Mouse (Mus musculus) ovary, postnatal 10 days (tissue): ENCODE results near the gene Greb1.

Source experiments
- DNase-seq: peaks from one replicate; pipeline ENCODE4 v3.0.0; 2022; ENCODE audit warnings: low spot score

Greb1 gene

DNA sequence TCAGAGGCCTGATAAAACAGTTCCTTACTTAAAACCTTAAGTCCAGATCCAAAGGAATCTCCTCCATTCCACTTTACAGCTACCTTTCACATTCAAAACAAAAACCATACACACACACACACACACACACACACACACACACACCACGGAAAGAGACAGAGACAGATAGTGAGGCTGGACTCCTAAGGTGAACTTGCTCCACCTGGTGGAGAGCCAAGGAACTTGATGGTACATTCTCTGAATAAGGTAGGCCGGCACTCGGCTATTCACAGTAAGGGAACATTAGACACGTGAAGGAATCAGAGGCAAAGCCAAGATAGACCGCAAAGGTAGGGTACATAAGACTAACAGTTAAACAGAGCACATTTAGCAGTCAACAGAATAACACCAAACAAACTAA lies 4.8 kb upstream of the Greb1 start:
- DNase-seq = peak; percentile 56

DNA sequence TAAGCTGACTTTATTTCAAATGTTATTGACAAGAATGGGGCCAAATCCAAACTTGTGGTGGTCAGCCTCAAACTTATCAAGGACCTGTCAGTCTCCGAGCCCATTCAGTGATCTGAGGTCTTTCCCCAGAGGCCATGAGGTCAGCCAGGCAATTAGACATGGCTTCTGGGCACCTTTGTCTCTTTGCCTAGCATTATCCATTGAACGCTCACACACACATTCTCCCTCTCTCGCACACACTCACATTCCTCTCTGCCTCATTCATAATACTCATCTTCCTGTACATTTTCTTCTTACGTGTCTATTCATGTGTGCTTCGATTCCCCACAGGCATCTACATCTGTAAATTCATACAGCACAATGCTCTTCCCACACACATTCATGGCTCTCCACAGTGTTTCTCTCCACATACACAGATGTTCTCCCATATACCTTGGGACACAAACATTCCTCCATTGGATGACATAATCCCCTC lies 3.3 kb upstream of the Greb1 start:
- DNase-seq = no peak

DNA sequence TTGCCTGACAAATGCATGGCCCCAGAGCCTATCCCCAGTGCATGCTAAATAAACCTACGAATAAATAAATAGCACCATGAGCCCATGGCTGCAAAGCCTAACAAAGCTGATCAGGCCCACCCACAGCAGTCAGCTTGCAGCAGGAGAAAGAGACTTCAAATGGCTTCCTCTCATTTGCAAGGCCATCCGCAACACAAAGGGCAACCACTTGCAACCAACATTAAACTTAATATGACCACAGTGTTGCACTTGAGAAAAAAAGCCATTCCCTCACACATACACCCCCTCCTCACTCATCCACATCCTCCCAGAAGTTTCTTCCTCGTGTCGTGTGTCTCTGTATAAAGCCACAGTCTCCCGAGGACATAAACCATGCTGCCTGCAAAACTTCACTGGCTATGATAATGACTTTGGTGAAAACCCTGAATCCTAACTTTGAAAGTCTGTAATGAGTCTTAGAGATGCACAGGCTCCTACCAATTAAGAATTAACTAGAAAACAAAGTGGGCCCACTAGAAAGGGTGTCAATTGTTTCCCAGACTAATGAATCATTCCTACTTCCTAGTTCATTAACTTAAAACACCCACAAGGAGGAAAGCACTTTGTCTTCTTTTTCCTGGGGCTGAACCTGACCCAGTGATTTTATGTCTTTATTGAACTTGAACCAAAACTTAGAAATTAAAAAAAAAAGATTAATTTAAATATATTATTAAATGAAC lies 2.7 kb upstream of the Greb1 start:
- no peak for DNase-seq

DNA sequence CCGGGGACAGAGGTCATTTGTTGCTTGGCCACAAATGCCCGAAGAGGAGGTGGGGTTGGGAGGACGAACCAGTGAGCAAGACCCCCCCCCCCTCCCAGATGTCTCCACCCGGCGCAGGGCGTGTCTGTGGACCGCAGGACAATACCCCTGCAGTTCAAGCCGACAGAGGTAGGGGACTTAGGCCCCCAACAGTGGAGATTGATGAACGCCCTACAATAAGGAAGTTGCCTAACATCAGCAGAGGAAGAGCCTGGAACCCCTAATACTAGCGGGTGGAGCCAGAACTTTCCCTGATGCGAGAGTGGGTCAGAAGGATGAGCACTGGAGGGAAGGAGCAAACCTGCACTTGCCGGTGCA lies 251 bp upstream of the Greb1 start:
- DNase-seq = no peak

DNA sequence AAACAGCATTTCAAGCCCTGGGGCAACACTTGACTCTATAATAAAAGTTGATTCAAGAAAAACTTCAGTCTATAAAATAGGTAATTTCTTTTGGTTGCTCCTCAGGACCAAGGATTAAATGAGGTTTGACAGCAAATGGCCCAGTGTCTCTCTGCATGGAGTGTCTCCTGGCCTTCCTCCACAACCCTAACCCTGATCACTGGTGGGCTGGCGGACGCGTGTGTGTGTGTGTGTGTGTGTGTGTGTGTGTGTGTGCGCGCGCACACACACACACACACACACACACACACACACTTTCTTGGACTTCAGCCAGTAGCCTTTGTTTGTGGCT lies 793 bp downstream of the Greb1 start:
- DNase-seq = no peak

DNA sequence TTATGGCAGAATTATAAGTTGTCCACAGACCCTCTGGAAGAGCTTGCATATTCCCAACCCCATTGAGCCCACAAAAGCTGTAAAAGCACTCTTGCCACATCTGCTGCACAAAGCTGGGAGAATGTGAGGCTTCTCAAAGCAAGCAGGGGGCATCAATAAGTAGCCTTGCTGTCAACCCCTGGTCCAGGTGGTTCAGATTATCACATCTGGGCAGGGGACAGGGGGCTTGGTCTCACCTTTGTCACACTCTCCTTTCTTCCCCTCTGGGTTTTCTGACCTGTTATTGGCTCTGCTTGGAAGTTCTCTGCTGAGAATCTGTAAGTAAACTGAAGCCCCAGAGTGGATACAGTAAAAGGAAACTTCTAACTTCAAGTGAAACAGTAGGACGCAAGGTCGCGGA lies 1.8 kb downstream of the Greb1 start:
- no peak for DNase-seq

DNA sequence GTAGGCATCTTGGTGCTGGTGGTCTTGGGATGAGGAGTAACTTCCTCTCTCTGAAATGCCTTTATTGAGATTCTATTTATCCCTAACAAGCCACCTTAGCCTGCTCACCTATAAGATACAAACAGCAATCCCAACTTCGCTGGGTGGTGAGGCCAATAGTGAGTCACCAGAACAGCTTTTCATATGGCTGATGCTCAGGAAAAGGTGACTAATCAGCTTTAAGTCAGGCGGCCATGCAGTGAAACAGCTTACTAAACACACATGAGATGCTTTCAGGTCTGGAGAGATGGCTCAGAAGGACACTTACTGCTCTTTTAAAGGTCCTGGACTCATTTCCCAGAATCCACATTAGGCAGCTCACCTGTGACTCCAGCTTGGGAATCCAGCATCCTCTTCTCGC lies 4.9 kb downstream of the Greb1 start:
- no peak for DNase-seq

DNA sequence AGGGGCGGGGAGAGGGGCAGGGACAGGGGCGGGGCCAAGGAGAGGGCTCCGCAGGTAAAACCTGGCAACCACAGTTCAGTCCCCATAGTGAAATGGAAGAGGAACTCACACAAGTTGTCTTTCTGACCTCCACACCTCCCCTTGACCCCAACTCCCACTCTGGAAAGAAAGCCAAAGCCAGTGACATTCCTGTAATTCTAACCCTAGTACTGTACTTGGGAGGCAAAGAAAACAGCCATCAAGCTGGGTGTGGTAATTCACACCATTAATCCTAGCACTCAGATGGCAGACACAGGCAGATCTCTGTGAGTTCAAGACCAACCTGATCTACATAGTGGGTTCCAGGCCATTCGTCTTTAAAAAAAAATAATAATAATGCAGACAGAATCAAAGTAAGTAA lies 7.3 kb downstream of the Greb1 start:
- DNase-seq = no peak

DNA sequence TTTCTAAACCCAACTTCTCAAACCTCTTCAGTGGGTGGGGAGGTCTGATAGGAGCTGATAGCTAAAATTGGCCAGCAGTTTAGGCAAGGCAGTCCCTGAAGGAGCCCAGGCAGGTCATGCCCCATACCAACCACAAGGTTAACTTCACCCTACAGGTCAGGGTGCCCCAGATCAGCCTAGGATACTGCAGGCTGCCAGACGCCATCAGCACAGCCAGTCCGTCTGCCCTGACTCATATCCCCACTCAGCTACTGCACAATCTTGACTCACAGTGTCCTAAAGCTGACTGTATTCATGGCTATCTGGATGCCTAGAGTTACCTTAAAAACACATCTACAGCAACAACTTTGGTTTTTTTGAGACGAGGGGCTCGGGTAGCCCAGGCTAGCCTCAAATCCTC lies 10.2 kb downstream of the Greb1 start:
- DNase-seq = no peak

DNA sequence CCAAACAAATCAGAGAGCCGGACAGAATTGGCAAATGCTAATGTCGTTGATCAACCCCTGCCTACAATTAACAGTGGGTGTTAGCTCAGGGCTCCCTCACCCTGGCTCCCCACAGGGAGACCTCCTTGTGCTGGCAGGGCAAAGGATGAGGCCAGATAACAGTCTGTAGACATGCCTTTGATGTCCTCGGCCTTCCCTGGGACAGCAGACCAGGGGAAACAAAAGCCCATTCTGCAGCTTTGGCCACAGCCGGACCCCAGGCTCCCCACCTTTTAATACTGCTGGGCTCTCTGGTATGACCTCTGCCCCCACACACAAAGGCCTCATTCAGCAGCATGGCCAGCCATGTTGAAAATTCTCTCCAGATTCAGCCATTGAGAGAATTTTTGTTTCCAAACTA lies 10.9 kb downstream of the Greb1 start:
- DNase-seq = no peak

DNA sequence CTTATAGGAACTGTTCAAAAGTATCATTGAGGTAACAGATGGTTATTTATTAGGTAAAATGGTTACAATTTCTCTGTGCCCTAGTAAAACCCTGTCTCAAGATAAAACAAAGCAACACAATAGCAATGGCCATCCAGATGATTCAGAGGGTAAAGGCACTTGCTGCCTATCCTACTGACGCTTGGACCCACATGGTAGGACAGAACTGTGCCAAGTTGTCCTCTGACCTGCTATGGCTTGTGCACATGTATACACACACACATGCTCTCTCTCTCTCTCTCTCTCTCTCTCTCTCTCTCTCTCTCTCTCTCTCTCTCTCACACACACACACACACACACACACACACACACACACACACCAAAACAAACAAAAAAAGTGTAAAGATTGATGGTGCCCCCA lies 11.5 kb downstream of the Greb1 start:
- DNase-seq = no peak

DNA sequence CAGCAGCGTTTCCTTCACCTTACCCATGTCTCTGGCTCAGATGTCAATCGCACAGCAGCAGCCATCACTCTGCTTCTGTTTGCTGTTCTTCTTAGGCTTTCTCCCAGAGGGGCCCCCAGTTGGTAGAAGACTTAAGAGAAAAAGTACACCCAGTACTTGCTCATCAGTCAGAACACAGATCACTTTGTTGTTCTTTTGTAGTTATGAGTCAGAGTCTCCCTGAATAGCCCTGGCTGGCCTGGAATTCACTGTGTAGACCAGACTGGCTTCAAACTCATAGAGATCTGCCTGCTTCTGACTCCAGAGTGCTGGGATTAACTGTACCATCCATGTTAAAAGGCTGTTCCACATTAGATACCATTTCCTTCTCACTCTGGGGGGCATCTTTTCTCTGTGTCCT lies 12.1 kb downstream of the Greb1 start:
- DNase-seq = no peak

DNA sequence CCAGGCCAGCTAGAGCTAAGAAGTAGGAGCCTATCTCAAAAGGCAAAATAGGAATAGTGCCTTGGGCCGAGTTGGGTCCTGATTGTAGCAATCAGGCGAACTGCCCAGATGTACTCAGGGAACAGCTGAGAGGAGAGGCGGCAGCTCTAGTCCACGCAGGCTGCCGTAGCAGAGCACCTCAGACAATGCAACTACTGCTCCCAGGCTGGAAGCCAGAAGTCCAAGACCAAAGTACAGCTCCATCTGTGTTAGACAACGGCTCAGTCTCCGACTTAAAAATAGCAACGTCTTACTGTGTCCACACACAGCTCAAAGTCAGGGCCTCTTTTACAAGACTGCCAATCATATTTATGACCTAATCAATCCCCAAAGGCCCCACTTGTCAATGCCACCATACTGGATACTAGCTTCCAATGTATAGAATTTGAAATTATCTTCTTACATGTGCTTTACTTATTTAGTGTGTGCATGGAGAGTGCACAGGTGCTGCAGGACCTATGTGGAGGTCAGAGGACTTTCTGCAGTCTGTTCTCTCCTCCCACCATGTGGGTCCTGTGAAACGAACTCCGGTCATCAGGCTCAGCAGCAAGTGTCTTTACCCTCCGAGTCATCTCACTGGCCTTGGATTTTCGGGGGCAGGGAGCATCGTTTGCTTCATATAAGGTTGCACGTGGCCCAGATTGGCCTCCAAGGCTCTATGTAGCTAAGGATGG lies 19.5 kb downstream of the Greb1 start:
- no peak for DNase-seq

DNA sequence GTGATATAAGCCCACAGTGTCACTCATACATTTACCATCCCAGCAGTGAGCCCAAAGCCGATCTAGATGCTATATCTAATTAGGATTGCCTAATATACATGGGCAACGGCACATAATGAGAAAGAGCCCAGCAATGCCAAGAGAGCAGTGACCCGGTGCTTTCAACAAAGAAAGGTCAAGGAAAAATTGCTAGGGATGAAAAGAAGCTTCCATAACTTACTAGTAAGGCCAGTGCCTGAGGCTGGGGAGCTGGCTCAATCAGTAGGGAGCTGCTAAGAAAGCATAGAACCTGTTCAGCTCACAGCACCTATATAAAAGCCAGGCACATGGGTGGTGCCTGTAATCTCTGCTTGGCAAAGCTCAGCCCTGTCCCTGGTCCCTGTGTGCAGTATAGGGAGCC lies 20.4 kb downstream of the Greb1 start:
- DNase-seq = no peak

DNA sequence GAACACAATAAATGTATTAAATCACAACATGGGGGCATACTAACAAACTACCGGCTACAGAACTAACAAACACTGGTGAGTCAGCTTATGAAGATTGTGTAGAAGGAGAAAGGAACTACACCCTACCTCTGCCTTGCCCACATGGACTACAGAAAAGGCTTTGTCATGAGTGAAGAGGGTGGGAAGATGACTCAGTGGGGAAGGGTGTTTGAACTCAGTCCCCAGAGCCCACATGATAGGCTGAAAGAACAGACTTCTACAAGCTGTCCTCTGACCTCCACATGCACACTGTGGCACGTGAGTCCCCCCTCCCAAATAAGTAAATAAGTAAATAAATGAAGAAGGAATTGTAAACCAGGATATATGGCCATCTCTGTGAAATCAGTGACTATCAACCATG lies 21.5 kb downstream of the Greb1 start:
- no peak for DNase-seq

DNA sequence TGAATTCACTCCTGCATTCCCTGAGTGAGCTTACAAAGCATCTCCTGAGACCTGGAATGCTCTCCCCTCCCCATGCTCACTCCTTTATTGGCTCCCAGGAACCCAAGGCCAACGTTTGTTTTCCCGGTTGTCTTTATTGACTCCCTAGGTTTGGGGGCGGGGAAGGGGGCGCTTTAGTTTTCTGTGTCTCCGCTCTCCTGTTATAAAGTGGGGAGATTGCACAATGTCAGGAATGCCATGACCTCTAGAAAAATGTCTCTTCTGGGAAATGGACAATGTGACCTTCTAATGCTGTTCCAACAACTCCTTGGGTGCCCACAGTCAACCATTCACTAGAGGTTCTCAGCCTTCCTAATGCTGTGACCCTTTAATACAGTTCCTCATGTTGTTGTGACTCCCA lies 22.2 kb downstream of the Greb1 start:
- DNase-seq = no peak

DNA sequence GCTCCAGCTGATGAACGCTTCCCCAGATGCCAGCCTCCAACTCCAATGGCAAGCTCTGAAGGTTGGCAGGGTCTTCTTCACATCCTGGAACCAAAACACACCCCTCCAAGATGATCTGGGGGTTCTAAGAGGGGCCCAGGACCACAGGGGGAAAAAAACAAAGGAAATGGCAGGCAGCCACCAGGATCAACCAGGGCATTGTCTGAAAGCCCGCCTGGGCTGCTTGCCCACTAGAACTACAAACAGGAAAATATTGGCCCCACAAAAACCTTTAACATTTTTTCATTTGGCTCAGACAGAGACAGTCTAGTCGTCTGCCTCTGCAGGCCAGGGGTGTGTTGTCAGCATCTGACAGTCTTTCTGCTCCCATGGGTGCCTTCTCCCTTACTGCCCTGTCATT lies 25.3 kb downstream of the Greb1 start:
- DNase-seq = no peak

DNA sequence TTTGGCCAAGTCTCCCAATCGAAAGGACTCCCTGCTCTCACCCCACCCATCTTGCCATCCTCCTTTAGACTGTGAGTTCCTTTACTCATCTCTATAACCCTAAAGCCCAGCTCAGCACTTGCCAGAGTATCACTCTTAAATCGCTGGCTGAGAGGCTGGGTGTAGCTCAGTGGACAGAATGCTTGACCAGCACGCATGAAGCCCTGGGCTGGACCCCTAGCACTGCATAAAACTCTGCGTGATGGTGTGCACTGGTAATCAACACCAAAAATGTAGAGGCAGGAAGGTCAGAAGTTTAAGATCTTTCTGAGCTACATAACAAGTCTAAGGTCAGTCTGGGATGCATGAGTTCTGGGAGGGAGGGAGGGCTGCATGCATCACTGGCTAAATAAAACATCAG lies 26.1 kb downstream of the Greb1 start:
- no peak for DNase-seq

DNA sequence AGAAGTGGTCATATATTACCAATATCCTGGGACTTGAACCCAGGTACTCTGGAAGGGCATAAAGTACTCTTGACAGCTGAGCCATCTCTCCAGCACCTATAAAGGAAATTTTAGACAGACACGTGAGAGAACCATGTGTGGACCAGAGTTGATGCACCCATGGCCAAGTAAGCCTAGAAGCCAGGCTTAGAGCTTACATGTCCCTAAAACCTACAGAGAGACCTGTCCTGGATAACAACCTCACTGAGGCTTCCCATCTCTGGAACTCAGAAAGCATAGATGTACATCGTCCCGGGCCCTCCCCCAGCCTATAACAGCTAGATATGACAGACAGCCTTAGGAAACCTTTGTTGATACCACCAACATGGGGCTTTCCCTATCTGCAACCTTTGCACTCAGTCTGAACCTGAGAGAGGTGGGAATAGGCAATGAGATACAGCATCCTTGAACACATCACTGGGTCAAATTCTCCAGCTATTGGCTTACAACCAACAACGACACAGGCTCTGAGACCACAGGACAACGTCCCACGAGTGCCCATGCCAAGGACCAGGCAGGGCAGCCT lies 31.0 kb downstream of the Greb1 start:
- DNase-seq = no peak

DNA sequence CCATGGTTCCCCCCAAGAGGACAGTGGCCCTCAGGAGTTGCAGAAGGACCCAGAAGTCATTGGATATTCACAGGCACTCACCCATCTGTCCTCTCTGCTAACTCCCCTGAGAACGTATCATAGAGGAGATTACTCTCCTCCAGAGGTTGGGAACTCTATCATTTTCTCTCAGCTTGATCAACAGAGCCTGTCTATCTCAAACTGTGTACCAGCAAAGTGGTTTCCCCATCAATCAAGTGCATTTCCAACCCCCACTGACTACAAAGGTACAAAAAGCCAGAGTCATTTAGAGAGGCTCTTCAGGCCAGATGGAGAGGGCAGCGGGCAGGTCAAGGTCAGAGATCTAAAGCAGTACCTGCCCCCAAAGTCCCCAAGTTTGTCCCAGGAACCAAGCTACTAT lies 32.0 kb downstream of the Greb1 start:
- DNase-seq = no peak

DNA sequence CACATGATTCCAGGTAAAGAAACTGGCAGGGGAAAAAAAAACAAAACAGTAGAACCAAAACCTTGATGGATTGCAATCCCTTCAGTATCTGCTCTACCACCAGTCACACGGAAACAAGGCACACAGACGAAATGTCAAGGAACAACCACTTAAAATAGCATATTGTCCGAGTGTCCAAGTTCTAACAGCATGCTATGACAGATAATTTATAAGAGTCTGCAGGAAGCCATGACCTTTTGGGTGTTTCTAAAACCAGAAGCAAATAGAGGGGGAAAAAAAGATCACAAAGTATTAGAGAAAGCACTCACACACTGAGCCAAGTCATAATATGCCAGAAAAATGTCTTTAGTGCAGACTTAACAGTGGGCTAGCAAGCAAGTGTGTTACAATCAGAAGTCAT lies 32.4 kb downstream of the Greb1 start:
- no peak for DNase-seq

DNA sequence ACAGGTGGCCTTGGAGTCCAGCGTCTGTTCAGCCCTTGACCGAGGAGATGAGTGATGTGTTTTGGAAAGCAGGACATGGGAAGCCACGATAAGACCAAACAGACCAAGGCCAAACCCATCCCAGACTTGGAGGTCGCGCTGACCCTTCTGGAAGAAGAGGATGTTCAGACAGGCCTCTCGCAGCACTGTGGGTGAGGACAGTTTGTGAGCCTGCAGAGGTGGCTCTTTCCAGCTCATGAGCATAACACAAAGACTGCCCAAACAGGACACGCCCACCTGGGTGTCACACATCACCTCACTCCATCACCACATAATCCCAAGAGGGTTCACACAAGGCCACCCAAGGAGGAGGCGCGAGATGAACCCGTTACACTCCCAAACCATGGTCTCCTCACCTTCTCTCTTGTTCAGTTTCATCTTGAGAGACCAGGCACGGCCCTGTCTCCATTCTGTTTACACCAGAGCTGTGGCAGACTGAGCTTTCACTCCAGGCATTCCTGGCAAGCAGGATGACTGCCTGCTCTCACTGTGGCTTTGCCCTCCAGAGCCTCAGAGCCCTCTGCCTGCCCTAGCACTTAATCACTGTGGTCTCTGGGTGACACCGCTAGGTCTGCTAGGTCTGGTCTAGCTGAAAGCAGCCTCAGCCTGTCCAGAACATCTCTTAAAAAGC lies 35.8 kb downstream of the Greb1 start:
- no peak for DNase-seq
